Mouse (Mus musculus): ENCODE measurements around the gene Myo1b.

Myo1b gene

DNA sequence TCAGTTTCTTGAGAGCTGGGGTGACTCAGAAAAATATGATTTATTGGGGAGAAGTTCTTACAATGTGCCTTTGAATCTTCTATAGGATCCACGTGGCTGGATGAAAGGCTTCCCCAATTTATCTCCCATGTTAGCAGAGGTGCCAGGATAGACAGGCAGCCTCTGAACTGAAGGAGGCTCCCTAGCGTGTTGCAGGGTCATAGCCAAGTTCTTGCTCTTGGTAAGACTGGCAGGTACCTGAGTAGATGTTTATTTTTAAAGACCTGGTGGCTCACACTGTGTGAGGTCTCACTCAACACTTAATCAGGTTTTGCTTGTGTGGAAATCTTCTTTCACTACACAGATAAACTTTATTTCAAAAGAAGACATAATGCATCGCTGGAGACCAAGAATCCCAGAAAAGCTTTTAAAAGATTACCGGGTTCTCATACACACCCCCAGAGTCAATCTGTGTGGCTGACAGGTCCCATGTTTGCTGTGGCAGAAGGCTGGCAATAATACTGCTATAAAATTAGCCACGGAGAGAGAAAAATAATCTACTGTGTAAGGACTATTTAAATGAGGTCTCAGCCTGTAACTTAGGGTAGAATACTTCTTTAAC is 176.5 kb downstream of the Myo1b start:
- no peak for DNase-seq (ENCODE audit: low read depth in 2 of 2, low spot score in 2 of 2)

GRCm38 (mm10) chr1:51736822-51737221 is 179.0 kb downstream of the Myo1b start:
- DNase-seq (ENCODE audit: low read depth in 2 of 2, low spot score in 2 of 2), result no peak

DNA sequence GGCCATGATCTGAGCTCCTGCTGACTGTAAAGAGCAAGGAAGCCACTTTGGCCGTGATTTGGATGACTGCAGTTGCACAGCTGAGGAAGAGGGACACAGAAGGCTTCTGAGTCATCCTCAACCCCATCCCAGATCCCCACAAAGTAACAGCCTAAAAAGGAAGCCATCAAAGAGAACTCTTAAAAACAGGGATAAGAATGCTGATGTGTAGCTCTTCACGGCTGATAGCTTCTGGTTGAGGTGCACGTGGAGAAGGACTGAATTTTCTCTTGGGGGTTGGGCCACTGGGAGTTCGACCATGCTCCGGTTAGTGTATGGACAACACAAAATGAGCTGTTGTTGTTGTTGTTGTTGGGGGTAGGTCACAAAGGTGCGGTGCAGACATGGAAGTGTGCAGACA is 181.2 kb downstream of the Myo1b start:
- no peak for DNase-seq (ENCODE audit: low read depth in 2 of 2, low spot score in 2 of 2)

GRCm38 (mm10) chr1:51729407-51729806 is 186.5 kb downstream of the Myo1b start:
- DNase-seq (ENCODE audit: low read depth in 2 of 2, low spot score in 2 of 2), result no peak

DNA sequence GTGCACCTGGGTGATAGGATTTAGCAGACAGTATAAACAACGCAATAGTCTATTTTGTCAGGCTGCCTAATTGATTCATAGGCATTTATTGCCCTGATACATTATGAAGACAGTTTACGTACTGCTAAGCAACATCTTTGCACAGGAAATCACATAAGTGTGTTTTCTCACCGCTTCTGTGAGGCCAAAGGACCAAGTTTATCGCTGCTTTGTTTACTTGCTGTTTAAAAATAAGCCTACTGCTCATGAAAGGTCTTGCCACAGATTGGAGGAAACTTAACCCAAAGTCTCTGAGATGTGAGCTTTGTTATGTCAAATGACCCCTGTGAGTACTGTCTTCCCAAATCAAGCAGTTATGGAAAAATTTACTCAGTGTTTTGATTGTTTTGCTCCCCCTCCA is 187.1 kb downstream of the Myo1b start:
- no peak for DNase-seq (ENCODE audit: low read depth in 2 of 2, low spot score in 2 of 2)

DNA sequence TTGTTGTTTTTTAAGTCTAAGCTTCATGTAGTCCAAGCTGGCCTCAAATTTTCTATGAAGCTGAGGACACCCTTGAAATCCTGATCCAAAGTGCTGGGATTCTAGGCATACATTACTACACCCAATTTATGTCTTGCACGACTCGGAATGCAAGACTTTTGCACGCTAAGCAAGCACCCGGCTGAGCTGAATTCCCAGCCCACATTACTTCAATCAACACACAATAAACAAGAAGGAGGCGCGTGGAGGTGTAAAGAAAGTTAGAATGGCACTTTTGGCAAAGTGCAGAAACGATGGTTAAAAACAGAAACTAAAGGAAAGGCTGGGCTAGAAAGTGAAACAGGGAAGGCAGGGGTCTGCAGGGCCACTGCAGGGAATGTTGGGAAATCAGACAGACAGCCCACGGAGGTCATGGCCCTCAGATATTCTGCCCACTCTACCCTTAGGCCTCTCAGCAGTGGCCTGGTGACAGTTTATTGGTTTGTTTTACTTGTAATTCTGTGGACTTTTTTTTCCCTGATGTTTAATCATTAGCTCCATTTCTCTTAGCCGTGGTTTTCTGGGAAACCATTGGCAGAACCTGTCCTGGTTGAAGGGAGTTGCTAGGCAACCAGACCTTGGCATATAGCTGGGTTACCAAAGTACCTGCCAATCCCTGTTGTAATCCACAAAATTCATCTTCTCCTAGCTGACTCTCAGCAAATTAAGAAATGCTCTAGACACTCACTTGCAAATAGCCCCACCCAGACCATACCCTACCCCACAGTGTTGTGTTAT is 195.8 kb downstream of the Myo1b start:
- DNase-seq (ENCODE audit: low read depth in 2 of 2, low spot score in 2 of 2), result no peak

DNA sequence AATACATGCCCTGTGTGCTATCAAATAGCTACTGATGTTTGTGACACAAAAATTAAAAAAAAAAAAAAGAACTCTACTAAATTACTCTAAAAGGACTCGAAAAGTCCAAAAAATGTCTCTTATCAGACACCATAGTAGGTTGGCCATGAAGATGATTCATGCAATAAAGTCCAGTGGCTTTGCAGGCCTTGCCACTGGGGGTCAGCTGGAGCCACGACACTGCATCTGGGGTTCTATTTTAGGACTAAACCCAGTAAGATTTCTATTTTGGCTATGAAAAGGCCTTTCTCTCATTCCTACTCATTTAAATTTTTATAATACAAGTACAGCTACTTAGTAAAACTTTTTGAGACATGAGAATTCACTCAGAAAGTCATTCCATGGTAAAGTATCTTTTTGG is 205.0 kb downstream of the Myo1b start:
- DNase-seq (ENCODE audit: low read depth in 2 of 2, low spot score in 2 of 2), result no peak

- no peak for DNase-seq (ENCODE audit: low read depth in 2 of 2, low spot score in 2 of 2)
These were observed 209.8 kb downstream of the Myo1b start for GRCm38 (mm10) chr1:51706106-51706505.

DNA sequence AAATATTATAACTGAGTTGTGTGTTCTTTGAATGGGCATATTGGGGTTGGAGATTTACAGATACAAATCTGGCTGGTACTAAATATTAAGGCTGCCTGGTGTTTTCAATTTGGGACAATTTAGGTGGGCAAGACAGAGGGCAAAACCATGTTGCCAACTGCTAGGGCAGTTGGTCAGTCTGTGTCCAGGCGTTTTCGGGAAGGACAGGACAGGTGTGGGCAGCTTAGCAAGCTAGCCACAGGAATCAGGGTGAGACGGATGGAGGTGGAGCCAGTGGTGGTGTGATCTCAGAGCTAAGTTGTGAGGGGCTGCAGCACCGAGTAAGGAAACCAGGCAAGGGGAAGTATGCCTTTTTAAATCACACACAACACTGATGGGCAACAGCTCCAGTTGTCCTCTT is 211.3 kb downstream of the Myo1b start:
- no peak for DNase-seq (ENCODE audit: low read depth in 2 of 2, low spot score in 2 of 2)
